Mouse (Mus musculus) T-helper 1 cell (primary cell): ENCODE results near the gene Cdk4.

Source experiments
- in situ Hi-C: fragments of 300-600 bp; cut with MboI, MseI; formaldehyde crosslinking; loops from one replicate; pipeline ENCODE4 v1.15.1; 2025; ENCODE audit warnings: high pct_unique_total_duplicates

Gene Cdk4

GRCm38 (mm10) chr10:127063239-127063872 is at the start of gene Cdk4:
Gene Cdk4, plus strand, starts transcription at chr10:127063534.
- in situ Hi-C loops, result loop anchor here (25.0 kb wide), 1 partner anchor 599 kb away; the partner anchor contains the start of genes Nab2 and Nemp1

- in situ Hi-C loops, result no loop called here
These were observed 46.8 kb upstream of the Cdk4 start for GRCm38 (mm10) chr10:127016488-127016887.

- in situ Hi-C loops, result no loop called here
These were observed 46.3 kb upstream of the Cdk4 start for GRCm38 (mm10) chr10:127017071-127017470.

GRCm38 (mm10) chr10:127018422-127018821 is 44.9 kb upstream of the Cdk4 start:
- in situ Hi-C loops, result no loop called here

- in situ Hi-C loops, result no loop called here
These were observed 32.7 kb upstream of the Cdk4 start, which contains the start of gene Tsfm for GRCm38 (mm10) chr10:127030336-127031296. Gene Tsfm, minus strand, starts transcription at chr10:127030840.

GRCm38 (mm10) chr10:127033301-127033741 is 30.0 kb upstream of the Cdk4 start:
- in situ Hi-C loops, result no loop called here

GRCm38 (mm10) chr10:127036273-127036672 is 27.1 kb upstream of the Cdk4 start:
- in situ Hi-C loops, result no loop called here

GRCm38 (mm10) chr10:127037641-127038040 is 25.7 kb upstream of the Cdk4 start:
- in situ Hi-C loops, result no loop called here

GRCm38 (mm10) chr10:127040569-127041214 is 22.6 kb upstream of the Cdk4 start:
- in situ Hi-C loops, result no loop called here

GRCm38 (mm10) chr10:127041274-127041766 is 22.0 kb upstream of the Cdk4 start, which contains the start of the genes Mettl1 and Eef1akmt3:
Gene Mettl1, plus strand, starts transcription at chr10:127041414.
Gene Eef1akmt3, minus strand, starts transcription at chr10:127041513.
- in situ Hi-C loops, result no loop called here

GRCm38 (mm10) chr10:127041774-127042338 is 21.5 kb upstream of the Cdk4 start:
- in situ Hi-C loops, result no loop called here

GRCm38 (mm10) chr10:127042468-127043115 is 20.7 kb upstream of the Cdk4 start:
- in situ Hi-C loops, result no loop called here

GRCm38 (mm10) chr10:127043187-127043586 is 20.1 kb upstream of the Cdk4 start:
- in situ Hi-C loops, result no loop called here

- in situ Hi-C loops, result no loop called here
These were observed 15.4 kb upstream of the Cdk4 start, which contains the start of gene Cyp27b1 for GRCm38 (mm10) chr10:127047954-127048353. Gene Cyp27b1, plus strand, starts transcription at chr10:127048250.

- in situ Hi-C loops, result no loop called here
These were observed 14.5 kb upstream of the Cdk4 start for GRCm38 (mm10) chr10:127048608-127049394.

- in situ Hi-C loops, result loop anchor here (25.0 kb wide), 1 partner anchor 613 kb away; the partner anchor contains the start of genes Nab2 and Nemp1
These were observed 13.8 kb upstream of the Cdk4 start for GRCm38 (mm10) chr10:127049395-127050118.

- in situ Hi-C loops, result loop anchor here (25.0 kb wide), 1 partner anchor 612 kb away; the partner anchor contains the start of genes Nab2 and Nemp1
These were observed 13.2 kb upstream of the Cdk4 start for GRCm38 (mm10) chr10:127050119-127050474.

- in situ Hi-C loops, result loop anchor here (25.0 kb wide), 1 partner anchor 608 kb away; the partner anchor contains the start of genes Nab2 and Nemp1
These were observed 8.7 kb upstream of the Cdk4 start for GRCm38 (mm10) chr10:127054646-127055045.

GRCm38 (mm10) chr10:127055406-127055805 is 7.9 kb upstream of the Cdk4 start:
- in situ Hi-C loops, result loop anchor here (25.0 kb wide), 1 partner anchor 607 kb away; the partner anchor contains the start of genes Nab2 and Nemp1
